Mouse (Mus musculus): ENCODE data around the gene Irak1bp1.

Irak1bp1 gene

DNA sequence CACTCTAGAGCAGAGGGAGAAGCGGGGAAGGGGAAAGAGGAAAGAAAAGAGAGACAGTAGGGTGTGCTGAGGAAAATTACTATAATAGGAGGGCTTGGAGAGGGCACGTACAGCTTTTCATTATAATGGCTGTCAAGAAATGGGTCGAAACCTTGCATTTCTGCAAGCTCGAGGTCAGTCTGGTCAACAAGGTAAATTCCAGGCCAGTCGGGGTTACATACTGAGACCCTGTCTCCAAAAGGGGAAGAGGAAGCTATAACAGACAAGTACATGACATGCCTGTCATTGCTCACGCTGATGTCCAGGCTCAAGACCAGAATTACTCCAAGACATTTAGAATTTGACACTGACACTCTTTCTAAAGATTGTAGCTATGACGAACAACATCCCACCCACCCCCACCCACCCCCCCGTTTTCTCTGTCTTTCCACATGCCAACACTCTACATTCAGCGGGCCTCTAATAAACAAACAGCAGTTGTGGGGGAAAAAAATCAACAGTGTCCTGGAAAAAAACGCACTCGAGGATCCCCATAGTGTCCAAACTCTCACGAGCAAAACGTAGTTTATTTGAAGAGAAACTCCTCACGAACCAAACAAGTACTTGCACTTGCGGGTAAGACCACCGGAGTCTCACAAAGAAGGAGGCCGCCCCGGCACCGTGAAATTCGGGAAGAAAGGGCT is at the start of gene Irak1bp1:
Gene Irak1bp1 (plus strand): TSS at position 534 of the 683 bp plus-strand sequence.
- DNase-seq (ENCODE audit: low read depth, low spot score), result no peak

DNA sequence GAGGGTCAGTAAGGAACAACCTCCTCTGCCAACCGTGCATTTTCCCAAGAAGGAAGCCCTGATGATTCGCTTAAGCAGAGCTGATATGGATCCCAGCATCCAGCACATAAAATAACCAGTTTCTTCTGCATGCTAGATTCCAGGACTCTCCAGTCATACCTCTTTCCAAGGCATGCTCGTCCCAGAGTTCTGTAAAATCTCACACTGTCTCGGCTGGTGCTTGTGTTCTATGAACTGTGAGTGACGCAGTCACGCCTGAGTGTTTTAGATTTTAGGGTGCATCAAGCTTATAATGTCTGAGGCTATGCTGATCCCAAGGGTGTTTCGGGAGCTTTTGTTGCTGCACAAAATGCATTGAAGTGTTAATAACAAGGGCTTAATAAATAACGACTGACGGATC is 41.0 kb upstream of the Irak1bp1 start:
- DNase-seq (ENCODE audit: low read depth, low spot score), result no peak

DNA sequence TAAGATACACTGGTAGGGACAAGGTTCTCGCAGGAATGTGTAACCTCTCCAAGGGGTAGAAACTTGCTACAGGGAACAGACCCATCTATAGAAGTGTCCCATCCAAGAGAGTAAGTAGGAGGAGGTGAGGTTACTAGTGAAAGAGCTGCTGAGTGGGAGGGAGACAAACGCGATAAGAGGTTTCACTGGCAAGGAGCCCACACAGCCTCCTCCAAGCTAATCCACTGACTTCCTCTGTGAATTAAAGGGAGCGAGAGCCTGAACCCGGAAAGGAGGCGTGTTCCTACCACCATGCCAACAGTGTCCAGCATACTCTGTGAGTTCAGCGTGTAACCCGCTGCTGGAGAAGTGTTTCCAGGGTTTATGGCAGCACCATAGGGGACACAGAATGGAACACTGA is 29.0 kb upstream of the Irak1bp1 start:
- DNase-seq (ENCODE audit: low read depth, low spot score), result no peak

DNA sequence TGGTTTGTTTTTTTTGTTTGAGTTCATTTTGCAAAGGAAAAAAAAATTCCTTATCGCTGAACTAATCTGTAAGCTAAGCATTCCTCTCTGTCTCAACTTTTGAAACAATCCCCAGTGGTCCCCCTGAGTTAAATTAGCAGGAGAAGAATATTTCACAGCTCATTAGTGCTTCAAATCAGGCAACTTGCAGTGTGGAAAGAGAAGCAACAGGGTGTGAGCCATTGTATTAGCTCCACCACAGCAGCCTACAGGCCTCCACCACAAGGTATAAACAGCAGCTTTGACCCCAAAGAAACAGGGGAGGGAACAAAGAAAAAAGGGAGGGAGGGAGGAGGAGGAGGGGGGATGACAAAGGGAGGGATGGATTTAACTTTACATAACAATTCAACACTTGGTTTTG is 22.2 kb upstream of the Irak1bp1 start:
- DNase-seq (ENCODE audit: low read depth, low spot score), result no peak

DNA sequence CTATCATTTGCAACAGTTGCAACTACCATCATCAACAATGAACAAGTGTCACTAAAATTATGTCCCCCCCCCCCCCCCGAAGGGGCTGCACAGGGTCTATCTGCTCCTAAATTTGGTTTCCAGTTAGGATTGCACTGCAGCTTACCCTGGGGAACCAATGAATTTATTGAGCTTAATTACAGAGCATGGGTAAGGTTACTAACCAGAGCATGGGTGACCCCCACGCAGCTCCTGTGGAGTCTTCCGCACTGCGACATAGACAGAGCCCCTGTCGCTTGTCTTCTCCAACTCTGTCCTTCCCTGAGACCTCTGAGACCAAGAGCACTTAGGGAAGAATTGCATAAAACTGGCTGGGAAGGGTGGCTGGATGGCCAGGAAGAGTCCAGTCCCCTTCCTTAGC is 21.7 kb upstream of the Irak1bp1 start:
- DNase-seq (ENCODE audit: low read depth, low spot score), result no peak

DNA sequence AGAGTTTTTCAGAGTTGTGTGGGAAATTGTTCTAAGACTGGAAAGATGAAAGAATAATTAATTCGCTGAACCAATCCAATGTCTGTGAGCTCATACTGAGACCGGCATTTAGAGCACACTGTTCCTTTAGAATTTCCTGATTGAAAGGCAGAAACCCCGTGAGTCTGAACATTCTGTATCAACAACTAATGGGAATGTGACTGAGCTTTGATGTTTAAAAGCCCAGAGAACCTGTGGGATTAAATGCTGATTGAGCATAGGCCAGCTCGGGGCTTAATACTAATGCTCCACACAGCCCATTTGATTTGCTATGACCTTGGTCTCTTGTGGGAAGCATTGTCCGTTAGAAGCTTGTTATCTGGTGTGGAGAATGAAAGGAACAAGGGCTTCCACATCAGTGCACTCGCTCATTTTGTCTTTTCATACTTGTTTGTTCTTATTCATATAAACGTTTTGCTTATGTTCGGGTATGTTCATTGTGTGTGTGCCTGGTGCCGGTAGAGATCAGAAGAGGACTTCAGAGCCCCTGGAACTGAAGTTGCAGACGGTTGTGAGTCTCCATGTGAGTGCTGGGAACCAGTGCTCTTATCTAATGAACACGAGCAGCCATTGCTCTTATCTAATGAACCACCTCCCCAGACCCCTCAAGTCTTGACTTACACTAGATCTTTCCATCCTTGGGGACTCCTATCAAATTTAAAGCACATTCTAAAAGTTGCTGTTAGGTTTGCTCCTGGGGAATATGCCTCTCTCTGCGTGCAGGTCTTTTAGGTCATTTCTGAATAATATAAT is 17.0 kb upstream of the Irak1bp1 start:
- DNase-seq (ENCODE audit: low read depth, low spot score), result no peak

DNA sequence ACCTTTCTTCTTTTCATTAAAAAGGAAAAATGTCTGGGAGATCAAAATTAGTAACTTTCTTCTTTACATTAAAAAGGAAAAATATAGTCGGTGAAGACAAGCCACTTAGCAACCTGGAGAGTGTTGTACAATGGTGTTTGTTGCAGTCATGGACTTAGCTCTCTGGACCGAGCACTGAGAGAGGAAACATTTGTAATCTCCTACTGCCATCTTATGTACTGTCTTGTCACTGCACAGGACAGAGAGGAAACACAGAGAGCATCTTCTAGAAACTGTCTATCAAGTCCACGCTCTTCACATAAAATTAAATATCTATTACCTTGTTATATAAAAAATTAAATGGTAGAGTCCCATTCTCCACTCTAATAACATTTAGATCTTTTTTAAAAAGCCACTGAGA is 14.8 kb upstream of the Irak1bp1 start:
- DNase-seq (ENCODE audit: low read depth, low spot score), result no peak

DNA sequence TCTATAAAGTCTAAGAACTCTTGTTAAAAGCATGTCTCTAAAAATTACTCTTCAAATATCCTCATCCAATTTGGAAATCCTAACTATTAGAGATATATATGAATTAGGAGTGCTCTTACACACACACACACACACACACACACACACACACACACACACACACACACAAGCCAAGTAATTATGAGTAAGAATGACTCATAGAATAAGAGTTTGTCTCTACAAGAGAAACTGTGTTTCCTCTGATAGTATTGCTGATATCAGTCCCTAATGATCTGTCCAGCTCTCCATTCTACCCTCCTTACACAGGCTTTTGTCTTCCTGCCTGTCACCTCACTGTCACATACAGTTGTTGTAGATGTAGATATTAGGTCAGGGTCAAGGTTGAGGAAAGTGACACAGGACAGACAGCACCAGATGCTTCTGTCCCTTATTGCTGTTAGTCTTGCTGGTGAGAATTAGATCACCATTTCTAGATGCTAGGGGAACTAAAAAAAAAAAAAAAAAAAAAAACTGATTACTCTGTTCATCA is 14.0 kb upstream of the Irak1bp1 start:
- DNase-seq (ENCODE audit: low read depth, low spot score), result no peak

DNA sequence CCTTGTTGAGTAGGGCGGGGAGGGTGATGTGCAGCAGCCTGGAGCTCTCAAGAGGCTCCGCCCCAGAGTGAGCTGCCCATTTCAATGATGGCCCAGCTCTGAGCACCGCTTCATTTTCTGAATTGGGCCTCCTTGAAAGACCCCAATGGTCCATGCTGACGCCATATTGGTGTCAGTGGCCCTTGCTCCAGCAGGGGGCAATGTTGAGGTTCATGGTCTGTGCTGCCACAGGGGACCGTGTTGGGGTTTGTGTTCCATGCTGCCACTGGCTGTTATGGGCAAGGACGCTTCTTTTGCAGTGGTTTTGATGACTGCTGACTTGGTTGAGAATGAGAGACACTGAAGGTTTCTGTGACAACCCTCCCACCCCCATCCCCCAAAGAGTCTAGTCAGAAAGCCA is 2.9 kb upstream of the Irak1bp1 start:
- no peak for DNase-seq (ENCODE audit: low read depth, low spot score)

DNA sequence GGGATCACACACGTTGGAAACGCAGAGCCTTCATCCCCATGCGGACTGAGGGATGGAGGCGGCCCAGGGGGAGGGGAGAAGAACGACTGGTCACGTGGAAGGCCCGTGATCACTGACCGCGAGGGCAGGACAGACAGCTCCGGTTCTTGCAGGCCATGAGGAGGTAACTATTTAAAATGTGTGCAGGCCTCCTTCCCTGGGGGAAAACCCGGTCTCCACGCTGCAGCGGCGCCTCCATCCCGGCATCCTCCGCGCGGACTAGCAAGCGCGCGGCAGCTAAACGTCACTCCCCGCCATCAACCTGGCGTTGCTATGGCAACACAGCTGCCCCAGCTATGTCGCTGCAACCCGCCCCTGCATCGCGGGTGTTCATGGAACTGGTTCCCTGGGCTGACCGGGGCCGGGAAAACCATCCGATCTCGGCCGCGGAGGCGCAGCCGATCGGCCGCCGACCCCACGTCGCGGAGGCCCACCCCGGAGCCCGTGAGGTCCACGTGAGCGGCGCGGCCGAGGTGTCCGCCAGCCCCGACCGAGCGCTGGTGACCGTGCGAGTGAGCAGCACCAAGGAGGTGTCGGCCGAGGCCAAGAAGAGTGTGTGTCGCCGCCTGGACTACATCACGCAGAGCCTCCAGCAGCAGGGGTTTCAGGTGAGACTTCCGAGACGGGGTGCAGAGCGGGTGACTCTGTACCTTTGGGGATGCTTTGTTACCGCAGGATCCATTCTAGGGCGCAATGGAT is 522 bp downstream of the Irak1bp1 start:
- peak; percentile 84 for DNase-seq (ENCODE audit: low read depth, low spot score)

DNA sequence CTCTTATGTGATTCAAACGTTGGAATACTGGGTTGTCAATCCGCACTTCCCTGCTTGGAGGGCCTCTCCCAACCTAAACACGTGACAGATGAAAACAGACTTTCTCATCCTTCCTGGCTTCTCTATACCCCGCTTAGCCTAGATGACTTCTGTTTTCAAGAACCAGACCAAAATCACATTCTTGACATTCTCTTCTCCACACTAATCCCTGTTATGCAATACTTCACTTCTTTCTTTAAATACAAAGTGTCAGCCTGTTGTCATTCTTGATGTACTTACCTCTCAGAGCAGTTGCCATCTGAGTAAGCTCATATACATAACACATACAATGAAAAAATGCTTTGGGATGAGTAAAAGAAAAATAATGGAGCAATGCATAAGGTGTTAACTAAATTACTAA is 2.6 kb downstream of the Irak1bp1 start:
- DNase-seq (ENCODE audit: low read depth, low spot score), result no peak

DNA sequence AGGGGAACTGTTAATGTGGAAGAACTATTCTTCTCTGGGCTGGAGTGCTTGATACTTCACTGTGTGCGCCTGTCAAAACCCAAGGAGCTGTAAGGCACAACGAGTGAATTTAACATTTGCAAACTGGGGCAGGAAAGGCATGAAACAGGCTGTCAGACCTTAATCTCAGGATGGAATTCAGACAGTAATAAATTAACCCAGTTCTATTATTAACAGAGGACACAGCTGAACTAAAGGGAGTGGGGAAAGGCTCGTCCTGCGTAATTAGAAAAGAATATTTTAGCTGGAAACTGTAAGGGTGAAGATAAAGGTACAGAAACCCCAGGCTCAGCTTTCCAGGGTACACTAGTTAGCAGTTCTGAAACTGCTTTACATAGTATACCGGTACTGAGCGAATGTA is 6.6 kb downstream of the Irak1bp1 start:
- DNase-seq (ENCODE audit: low read depth, low spot score), result no peak

DNA sequence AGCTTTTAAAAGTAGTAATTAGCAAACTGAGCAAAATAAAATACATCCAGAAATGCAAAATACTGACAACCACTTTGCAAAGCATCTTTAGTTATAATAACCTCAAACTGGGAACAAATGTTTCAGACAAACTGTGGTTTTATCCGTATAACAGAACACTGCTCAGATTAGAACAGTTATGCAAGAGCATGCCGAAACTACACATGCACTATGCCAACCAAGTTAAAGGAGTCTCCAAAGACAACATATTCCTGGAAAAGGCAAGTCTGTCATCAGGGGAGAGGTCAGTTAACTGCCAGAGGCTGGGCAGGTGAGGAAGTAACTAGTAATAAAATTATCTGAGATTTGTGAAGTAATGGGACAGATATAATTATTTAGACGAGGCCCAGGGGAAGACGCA is 13.3 kb downstream of the Irak1bp1 start:
- DNase-seq (ENCODE audit: low read depth, low spot score), result no peak

DNA sequence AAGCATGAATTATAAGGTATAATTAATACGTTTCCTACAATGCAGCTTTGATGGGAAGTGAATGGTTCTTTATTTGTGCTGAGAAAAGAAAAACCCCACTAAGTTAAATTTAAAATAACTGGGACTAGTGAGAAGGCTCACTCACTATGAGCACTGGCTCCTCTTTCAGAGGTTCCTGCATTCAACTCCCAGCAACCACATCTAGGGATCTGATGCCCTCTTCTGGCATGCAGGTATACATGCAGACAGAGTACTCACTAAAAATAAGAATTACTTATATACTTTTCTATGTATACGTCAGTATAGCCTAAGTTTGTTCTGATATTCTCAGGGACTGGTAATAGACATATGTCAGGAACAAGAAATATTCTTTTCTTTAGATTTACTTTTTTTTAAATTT is 24.7 kb downstream of the Irak1bp1 start:
- peak; percentile 27 for DNase-seq (ENCODE audit: low read depth, low spot score)

DNA sequence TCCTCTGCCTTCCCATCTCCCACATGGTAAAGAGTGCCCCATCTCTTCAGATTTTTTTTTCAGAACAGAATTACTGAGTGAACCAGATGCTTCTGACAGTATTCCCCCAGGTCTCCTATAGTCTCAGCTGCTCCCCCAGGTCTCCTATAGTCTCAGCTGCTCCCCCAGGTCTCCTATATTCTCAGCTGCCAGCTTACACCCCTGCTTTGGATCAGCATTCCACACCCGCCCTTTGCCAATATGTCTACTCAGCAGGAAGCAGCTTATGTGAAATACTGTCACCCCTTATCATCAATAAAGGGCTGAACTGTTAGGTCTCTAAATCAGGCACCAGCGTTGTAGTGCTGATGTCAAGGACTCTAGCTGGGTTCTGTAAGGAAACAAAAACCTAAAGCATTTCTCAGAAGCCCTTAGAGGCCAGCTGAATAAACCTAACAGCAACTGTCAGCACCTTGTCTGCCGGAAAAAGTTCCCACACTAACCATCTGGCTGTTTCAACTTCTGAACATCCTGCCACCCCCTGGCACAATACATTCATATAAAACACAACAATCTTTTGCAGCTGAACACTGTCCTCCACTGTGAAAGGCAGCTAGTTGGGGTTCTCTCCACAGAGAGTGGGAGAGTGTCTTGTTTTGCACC is 25.8 kb downstream of the Irak1bp1 start:
- DNase-seq (ENCODE audit: low read depth, low spot score), result no peak

DNA sequence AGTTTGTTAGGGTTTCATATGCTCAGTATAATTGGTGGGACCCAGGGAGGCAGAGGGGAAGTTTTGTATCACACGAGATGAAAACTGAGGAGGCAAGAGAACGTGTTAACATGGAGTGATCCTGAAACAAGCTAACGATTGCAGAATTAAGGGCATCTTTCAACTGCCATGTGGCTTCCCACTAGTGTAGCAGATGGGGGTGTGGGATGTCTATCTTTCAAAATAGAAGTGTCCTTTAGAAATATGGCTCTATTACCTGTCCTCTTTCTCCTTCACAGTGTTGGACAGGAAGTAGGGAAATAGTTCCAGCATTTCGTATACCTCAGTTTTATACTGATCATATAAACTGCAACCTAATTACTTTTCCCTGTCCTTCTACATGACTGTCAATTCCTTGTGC is 26.9 kb downstream of the Irak1bp1 start:
- DNase-seq (ENCODE audit: low read depth, low spot score), result no peak

DNA sequence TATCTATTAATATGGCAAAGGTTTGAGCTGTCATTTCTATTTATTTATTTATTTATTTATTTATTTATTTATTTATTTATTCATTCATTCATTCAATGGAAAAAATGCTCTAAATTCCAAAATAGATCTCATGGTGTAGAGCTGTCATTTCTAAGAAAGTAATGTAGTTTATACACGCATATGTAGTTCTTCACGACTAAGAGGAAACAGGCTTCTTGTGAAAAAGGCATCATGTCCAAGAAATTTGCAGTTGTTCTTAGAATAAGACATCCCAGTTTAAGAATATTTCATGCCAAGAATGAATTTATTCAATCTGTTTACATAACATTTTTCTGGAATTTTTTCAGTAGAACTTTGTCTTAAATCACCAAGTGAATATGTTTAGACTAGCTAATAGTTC is 31.5 kb downstream of the Irak1bp1 start:
- DNase-seq (ENCODE audit: low read depth, low spot score), result no peak

DNA sequence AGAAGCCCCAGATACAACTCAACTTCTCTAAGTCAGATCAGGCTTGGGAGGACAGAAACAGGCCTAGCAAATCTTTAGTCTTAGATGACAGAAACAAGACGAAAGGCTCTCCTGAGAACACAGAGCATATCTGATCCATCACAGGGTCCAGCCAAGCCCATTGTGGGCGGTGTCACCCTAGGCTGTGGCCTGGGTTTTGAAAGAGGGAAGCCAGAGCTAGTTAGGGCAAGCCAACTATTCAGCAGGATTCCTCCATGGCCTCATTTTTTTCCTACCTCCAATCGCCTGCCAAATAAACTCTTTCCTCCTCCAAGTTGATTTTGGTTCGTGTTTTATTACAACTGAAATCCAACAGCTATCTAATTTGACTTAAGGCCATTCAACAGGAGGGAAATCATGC is 32.0 kb downstream of the Irak1bp1 start:
- no peak for DNase-seq (ENCODE audit: low read depth, low spot score)

DNA sequence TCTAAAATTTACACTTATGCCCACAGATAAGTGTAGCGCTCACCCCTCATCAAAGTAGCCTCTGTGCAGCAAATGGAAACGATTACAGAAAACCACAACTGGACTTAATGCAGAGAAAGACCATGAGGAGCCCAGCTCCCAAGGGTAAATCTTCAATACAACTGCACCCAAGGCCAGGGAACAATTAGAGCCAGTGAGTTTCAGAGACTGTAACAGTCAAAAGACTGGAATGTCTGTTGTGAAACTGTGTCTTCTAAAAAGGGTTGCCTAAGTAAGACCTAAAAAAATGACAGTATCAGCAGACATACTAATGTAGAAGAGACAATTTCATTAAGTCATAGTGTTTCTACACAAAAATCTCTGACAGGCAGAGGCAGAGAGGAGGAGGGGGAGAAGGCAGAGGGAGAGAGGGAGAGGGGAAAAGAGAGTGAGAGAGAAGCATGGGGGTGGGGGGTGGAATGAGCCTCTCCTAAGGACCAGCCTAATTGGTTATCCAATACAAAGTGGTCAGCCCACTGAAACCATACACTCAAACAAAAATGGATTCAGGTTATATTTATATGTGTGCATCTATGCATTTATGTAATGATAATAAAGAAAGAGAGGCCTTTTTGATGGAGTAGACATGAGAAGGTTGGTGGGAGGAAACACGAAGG is 32.6 kb downstream of the Irak1bp1 start:
- DNase-seq (ENCODE audit: low read depth, low spot score), result no peak

DNA sequence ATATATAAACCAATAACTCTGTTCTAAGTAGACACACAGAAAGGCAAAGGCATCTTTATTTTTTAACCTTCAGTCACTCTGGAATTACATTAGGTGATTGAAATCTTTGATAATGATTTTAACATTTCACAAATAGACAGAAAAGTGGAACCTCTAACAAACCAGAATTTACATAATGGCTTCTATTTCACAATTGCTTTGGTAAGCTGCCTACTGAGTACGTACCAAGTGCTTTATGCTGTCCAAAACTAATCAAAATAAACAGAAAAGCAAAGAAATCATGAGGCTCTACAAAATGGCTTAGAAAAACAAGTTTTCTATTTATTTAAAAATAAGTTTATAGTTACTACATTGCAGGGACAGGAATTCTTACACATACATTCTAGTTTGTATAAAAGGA is 36.8 kb downstream of the Irak1bp1 start:
- DNase-seq (ENCODE audit: low read depth, low spot score), result no peak

DNA sequence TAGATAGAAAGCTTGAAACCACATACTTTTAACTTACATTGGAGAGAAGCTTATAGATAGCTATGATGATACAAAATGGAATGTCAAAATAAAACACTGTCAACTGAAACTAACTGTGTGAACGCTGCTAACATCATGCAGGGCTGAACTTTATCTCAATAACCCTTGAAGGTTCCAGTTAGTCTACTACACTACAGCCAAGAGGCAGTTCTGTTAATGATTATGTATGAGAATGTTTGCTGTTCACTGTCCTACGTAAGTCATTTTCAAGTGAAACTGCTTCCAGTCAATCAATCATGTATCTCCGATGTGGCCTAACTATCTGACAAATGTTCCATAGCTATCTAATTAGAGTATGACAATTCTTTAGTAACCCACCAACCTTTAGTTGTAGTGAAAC is 38.4 kb downstream of the Irak1bp1 start:
- no peak for DNase-seq (ENCODE audit: low read depth, low spot score)
